Mouse (Mus musculus): Measurements from ENCODE around the gene Rabgap1l.

Gene Rabgap1l

GRCm38 (mm10) chr1:160792686-160793355, at the start of gene Rabgap1l:
TSS of gene Rabgap1l (minus strand) at chr1:160793211.
- DNase-seq (ENCODE audit: low spot score), result peak; percentile 52

- no peak for DNase-seq (ENCODE audit: low spot score)
These were observed 49.6 kb upstream of the Rabgap1l start for GRCm38 (mm10) chr1:160842567-160842966.

GRCm38 (mm10) chr1:160840618-160841017, 47.6 kb upstream of the Rabgap1l start:
- DNase-seq (ENCODE audit: low spot score), result no peak

GRCm38 (mm10) chr1:160839095-160839494, 46.1 kb upstream of the Rabgap1l start:
- DNase-seq (ENCODE audit: low spot score), result no peak

GRCm38 (mm10) chr1:160834446-160834845, 41.4 kb upstream of the Rabgap1l start:
- no peak for DNase-seq (ENCODE audit: low spot score)

- no peak for DNase-seq (ENCODE audit: low spot score)
These were observed 39.4 kb upstream of the Rabgap1l start for GRCm38 (mm10) chr1:160832267-160833021.

GRCm38 (mm10) chr1:160830608-160831498, 37.8 kb upstream of the Rabgap1l start:
- DNase-seq (ENCODE audit: low spot score), result no peak

GRCm38 (mm10) chr1:160825441-160825856, 32.4 kb upstream of the Rabgap1l start:
- no peak for DNase-seq (ENCODE audit: low spot score)

GRCm38 (mm10) chr1:160823638-160824037, 30.6 kb upstream of the Rabgap1l start:
- no peak for DNase-seq (ENCODE audit: low spot score)

GRCm38 (mm10) chr1:160814198-160814597, 21.2 kb upstream of the Rabgap1l start:
- DNase-seq (ENCODE audit: low spot score), result no peak

- DNase-seq (ENCODE audit: low spot score), result no peak
These were observed 19.4 kb upstream of the Rabgap1l start for GRCm38 (mm10) chr1:160812428-160812827.

- DNase-seq (ENCODE audit: low spot score), result no peak
These were observed 18.9 kb upstream of the Rabgap1l start for GRCm38 (mm10) chr1:160811930-160812329.

- DNase-seq (ENCODE audit: low spot score), result no peak
These were observed 12.3 kb upstream of the Rabgap1l start for GRCm38 (mm10) chr1:160805268-160805667.

GRCm38 (mm10) chr1:160799972-160800371, 7.0 kb upstream of the Rabgap1l start:
- DNase-seq (ENCODE audit: low spot score), result no peak

GRCm38 (mm10) chr1:160795016-160795415, 2.0 kb upstream of the Rabgap1l start:
- no peak for DNase-seq (ENCODE audit: low spot score)

- no peak for DNase-seq (ENCODE audit: low spot score)
These were observed 1.1 kb upstream of the Rabgap1l start for GRCm38 (mm10) chr1:160793791-160794757.

- no peak for DNase-seq (ENCODE audit: low spot score)
These were observed 790 bp downstream of the Rabgap1l start for GRCm38 (mm10) chr1:160792156-160792685.

- peak; percentile 7 for DNase-seq (ENCODE audit: low spot score)
These were observed 1.4 kb downstream of the Rabgap1l start for GRCm38 (mm10) chr1:160791381-160792155.

GRCm38 (mm10) chr1:160790630-160791029, 2.4 kb downstream of the Rabgap1l start:
- no peak for DNase-seq (ENCODE audit: low spot score)

GRCm38 (mm10) chr1:160789876-160790275, 3.1 kb downstream of the Rabgap1l start:
- DNase-seq (ENCODE audit: low spot score), result no peak
